Mouse (Mus musculus) MEL (cell line): ENCODE results near the gene Frrs1. TPM values are rescaled to one million over a fixed set of nuclear protein-coding genes. Genes with fewer than 3 reads are reported as not detected.

ENCODE experiments used
- polyA plus RNA-seq, 2 experiments: library from polyadenylated mRNA; stranded (reverse) in 1 of 2; unstranded in 1 of 2; fragments of >175 nt in 1 of 2; fragments of >200 nt in 1 of 2; gene quantifications; 2 replicates each; pipeline versions ENCODE4 v1.2.1 to v1.2.4; 2012; ENCODE audit warnings: low replicate concordance in 2 of 2, low read depth in 1 of 2; ENCODE audit not compliant: insufficient read length in 2 of 2, insufficient read depth in 1 of 2, missing spikeins in 1 of 2
- total RNA-seq: library from RNA; depleted of rRNA; stranded (reverse); fragments of 300-350 nt; gene quantifications from 2 replicates; pipeline ENCODE4 v1.2.3, GENCODE M21; 2012; rRNA removed

Frrs1 gene
- total and polyA plus RNA-seq, 3 experiments, result 78.5 to 625 (median 84.6) TPM

Other genes with a start within 250 kb of the Frrs1 start
- 10.2 and 15.5 TPM in 2 replicates for gene Trmt13, start 244.9 kb upstream of the Frrs1 start, total RNA-seq
- 10 to 100 TPM in 1 of 2 experiments, not detected in 1; 12.0 TPM for gene Trmt13, start 244.9 kb upstream of the Frrs1 start, polyA plus RNA-seq
- 36.8 and 39.2 TPM in 2 replicates for gene Mfsd14a, start 196.8 kb upstream of the Frrs1 start, total RNA-seq
- 100 to 1,000 TPM in 1 of 2 experiments, 10 to 100 TPM in 1; 45.9 to 111 TPM for gene Mfsd14a, start 196.8 kb upstream of the Frrs1 start, polyA plus RNA-seq
- gene Gm43191, start 178.2 kb upstream of the Frrs1 start, total RNA-seq, result 0.39 and 1.0 TPM in 2 replicates
- gene Gm43191, start 178.2 kb upstream of the Frrs1 start, polyA plus RNA-seq, result not detected
- 16.7 and 20.3 TPM in 2 replicates for gene Slc35a3, start 146.6 kb upstream of the Frrs1 start, total RNA-seq
- 10 to 100 TPM in 1 of 2 experiments, not detected in 1; 19.2 TPM for gene Slc35a3, start 146.6 kb upstream of the Frrs1 start, polyA plus RNA-seq
- 4.6 and 5.6 TPM in 2 replicates for gene Agl, start 51.3 kb upstream of the Frrs1 start, total RNA-seq
- gene Agl, start 51.3 kb upstream of the Frrs1 start, polyA plus RNA-seq, result 10 to 100 TPM; 11.9 to 21.1 TPM
- not detected in 2 replicates for gene 4930455H04Rik, start 108.8 kb downstream of the Frrs1 start, total RNA-seq
- gene 4930455H04Rik, start 108.8 kb downstream of the Frrs1 start, polyA plus RNA-seq, result not detected
- gene Palmd, start 109.5 kb downstream of the Frrs1 start, total RNA-seq, result not detected in 2 replicates
- gene Palmd, start 109.5 kb downstream of the Frrs1 start, polyA plus RNA-seq, result under 1 TPM in 1 of 2 experiments, not detected in 1; 0.08 TPM